Mouse (Mus musculus) limb, embryonic 13.5 days (tissue): Measurements from ENCODE around the gene Pdxdc1. TPM values are rescaled to one million over a fixed set of nuclear protein-coding genes. Genes with fewer than 3 reads are reported as not detected.
A peak's percentile ranks its signal among the peaks of the same experiment; 100 is the strongest.

Experiments used
- ATAC-seq: fragments of 200-750 bp; cut with Nextera tagmentation; 2 replicates; pipeline ENCODE4 v1.8.0; 2017; ENCODE audit warnings: low read depth, moderate number of reproducible peaks, moderate TSS enrichment; ENCODE audit not compliant: low FRiP score
- H3K27ac ChIP-seq: fragments of 300-500 bp; sonication (generic); 2 replicates; pipeline ENCODE4 v1.5.1; 2015; ENCODE audit warnings: inconsistent platforms, mild to moderate bottlenecking, moderate library complexity
- H3K27me3 ChIP-seq: fragments of 300-500 bp; sonication (generic); 2 replicates; pipeline ENCODE4 v1.6.1; 2015; ENCODE audit warnings: mild to moderate bottlenecking, inconsistent platforms
- H3K36me3 ChIP-seq: fragments of 300-500 bp; sonication (generic); 2 replicates; pipeline ENCODE4 v1.6.1; 2015; ENCODE audit warnings: inconsistent platforms, mild to moderate bottlenecking, moderate library complexity
- H3K4me1 ChIP-seq: fragments of 300-500 bp; sonication (generic); 2 replicates; pipeline ENCODE4 v1.6.1; 2015; ENCODE audit warnings: inconsistent platforms
- H3K4me2 ChIP-seq: fragments of 300-500 bp; sonication (generic); replicated peaks from 2 replicates; pipeline ENCODE4 v1.6.1; 2015; ENCODE audit warnings: inconsistent platforms, mild to moderate bottlenecking, moderate library complexity
- H3K4me3 ChIP-seq: fragments of 300-500 bp; sonication (generic); 2 replicates; pipeline ENCODE4 v1.5.1; 2015; ENCODE audit warnings: moderate library complexity, mild to moderate bottlenecking, inconsistent platforms
- H3K9ac ChIP-seq: fragments of 300-500 bp; sonication (generic); 2 replicates; pipeline ENCODE4 v1.6.1; 2015; ENCODE audit warnings: mild to moderate bottlenecking, inconsistent platforms
- H3K9me3 ChIP-seq: fragments of 300-500 bp; sonication (generic); 2 replicates; pipeline ENCODE4 v1.6.1; 2016; ENCODE audit warnings: inconsistent platforms
- WGBS: fragments of 180-500 bp; shearing (Covaris S2); methylation state at CpG from one replicate; pipeline ENCODE4 v1.1.7; 2015; 5-methylcytosine and 5-hydroxymethylcytosine counted together
- polyA plus RNA-seq: library from polyadenylated mRNA; unstranded; fragments of >200 nt; fragmentation: Nextera tagmentation; extraction: Ambion mirVana; gene quantifications from 2 replicates; pipeline ENCODE4 v1.2.1, GENCODE M21; 2015

Gene Pdxdc1
- polyA plus RNA-seq, 1 experiment from 2014 or later: 110 TPM

DNA sequence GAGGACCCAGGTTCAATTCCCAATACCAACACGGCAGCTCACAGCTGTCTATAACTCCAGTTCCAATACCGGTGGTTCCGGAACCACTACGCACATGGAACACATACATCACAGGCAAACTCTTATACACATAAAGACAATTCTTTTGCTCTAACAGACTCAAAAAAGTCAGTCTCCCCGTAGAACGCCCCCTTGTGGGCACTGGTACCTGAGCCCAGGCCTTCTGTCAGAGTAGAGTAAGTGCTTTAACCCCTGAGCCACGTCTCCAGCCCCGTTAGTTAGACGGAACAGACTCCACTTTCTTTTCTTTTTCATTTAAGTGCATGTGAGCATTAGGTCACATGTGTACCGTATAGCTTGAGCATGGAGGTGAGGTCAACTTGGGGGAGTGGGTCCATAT, 72.5 kb downstream of the Pdxdc1 start:
- peaks cover 11% of the 10 kb centered on the region; the same call in 1 of the 2 replicates for H3K4me1 ChIP-seq
- 85% methylated on average over 10 of the region's 10 CpGs for WGBS
- no peak overlapping the region for H3K9ac ChIP-seq
- no peak for ATAC-seq
- no peaks in the 10 kb centered on the region for H3K27me3 ChIP-seq
- H3K27ac ChIP-seq: no peak overlapping the region
- H3K4me2 ChIP-seq: no peak overlapping the region
- H3K36me3 ChIP-seq: peaks cover 84% of the 10 kb centered on the region
- no peaks in the 10 kb centered on the region for H3K9me3 ChIP-seq
- no peak overlapping the region for H3K4me3 ChIP-seq

DNA sequence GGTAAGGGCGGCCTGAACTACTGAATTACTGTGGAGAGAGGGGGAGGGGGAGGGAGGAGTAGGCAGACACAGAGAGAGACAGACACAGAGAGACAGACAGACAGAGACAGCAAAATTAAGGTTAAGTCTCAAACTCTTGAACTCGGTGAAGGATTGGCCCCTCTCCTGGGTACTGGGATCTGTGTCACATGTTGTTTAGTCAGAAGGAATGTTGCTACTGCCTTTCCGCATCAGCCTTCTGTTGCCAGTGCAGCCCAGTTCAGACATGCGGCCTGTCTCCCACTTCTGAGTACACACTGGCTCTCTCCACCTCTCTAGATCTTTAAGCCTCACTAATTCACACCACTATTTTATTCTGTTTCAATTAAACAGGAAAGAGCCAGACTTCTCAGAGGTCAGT, 76.4 kb downstream of the Pdxdc1 start:
- H3K4me3 ChIP-seq: no peak overlapping the region
- 83% methylated on average over 4 of the region's 4 CpGs for WGBS
- no peak for ATAC-seq
- H3K27me3 ChIP-seq: no peaks in the 10 kb centered on the region
- H3K4me1 ChIP-seq: peaks cover 24% of the 10 kb centered on the region
- H3K36me3 ChIP-seq: peaks cover 53% of the 10 kb centered on the region
- H3K9ac ChIP-seq: no peak overlapping the region
- H3K4me2 ChIP-seq: no peak overlapping the region
- H3K27ac ChIP-seq: no peak overlapping the region
- no peaks in the 10 kb centered on the region for H3K9me3 ChIP-seq

DNA sequence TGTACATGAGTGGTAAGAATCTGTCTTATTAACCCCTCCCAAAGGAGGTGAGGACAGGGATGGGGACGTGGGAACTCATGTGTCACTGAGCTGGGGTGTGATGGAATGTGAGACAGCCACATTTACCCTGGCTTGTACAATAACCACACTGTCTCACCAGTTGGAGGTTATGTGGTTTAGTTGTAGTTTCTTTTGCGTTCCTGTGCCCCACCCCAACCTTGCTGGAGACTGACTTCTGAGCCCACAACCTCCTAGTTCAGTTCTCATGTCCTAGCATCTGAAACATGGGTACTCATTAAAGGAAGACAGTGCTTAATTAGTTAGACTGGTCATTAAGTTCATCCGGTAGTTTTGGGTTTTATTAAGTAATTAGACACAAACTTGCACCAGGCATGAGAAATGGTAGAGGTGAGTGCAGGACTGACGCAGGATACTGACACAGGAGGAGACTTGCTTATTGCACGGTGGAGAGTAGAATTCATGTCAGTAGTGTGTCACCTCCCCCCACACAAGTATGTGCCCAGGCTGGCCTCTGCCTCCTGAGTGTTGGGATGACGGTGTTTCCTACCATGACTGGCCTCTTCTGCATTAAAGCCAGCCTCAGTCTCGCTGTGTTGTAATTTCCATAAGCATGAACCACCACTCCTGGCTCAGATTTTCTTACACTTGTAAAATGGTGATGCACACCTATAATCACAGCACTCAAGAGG, 77.0 kb downstream of the Pdxdc1 start:
- Histone ChIP-seq H3K36me3 (peaks cover 48% of the 10 kb centered on the region), H3K27ac (no peak overlapping the region), H3K4me2 (no peak overlapping the region), H3K4me3 (no peak overlapping the region), H3K9ac (no peak overlapping the region), H3K4me1 (peaks cover 26% of the 10 kb centered on the region), H3K9me3 (no peaks in the 10 kb centered on the region), H3K27me3 (no peaks in the 10 kb centered on the region)
- WGBS: 60% methylated on average over 7 of the region's 7 CpGs
- ATAC-seq: no peak

DNA sequence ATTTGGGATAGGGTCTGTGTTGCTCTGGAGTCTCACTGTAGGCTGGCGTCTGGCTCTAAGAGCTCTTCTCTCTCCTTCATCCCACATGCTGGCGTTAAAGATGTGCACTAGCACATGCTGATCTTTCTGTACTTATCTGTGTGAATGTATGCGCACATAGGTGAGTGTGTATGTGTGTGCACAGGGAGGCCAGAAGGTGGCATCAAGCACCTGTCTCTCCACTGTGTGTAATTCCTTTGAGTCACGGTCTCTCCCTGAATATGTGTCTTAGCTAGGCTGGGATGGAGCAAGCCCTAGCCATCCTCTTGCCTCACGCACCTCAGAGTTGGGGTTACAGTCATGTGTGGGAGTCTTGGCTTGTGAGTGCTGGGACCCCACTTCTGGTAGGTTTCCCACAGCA, 82.2 kb downstream of the Pdxdc1 start:
- Histone ChIP-seq H3K27me3 (no peaks in the 10 kb centered on the region), H3K27ac (no peak overlapping the region), H3K4me2 (peak overlapping the region; percentile 78), H3K4me3 (0 out of 2 replicates have a peak overlapping the region, but pooled peaks have one; percentile 82), H3K9me3 (no peaks in the 10 kb centered on the region), H3K36me3 (peaks cover 19% of the 10 kb centered on the region), H3K9ac (no peak overlapping the region), H3K4me1 (peaks cover 36% of the 10 kb centered on the region)
- 98% methylated on average over 5 of the region's 5 CpGs for WGBS
- no peak for ATAC-seq

DNA sequence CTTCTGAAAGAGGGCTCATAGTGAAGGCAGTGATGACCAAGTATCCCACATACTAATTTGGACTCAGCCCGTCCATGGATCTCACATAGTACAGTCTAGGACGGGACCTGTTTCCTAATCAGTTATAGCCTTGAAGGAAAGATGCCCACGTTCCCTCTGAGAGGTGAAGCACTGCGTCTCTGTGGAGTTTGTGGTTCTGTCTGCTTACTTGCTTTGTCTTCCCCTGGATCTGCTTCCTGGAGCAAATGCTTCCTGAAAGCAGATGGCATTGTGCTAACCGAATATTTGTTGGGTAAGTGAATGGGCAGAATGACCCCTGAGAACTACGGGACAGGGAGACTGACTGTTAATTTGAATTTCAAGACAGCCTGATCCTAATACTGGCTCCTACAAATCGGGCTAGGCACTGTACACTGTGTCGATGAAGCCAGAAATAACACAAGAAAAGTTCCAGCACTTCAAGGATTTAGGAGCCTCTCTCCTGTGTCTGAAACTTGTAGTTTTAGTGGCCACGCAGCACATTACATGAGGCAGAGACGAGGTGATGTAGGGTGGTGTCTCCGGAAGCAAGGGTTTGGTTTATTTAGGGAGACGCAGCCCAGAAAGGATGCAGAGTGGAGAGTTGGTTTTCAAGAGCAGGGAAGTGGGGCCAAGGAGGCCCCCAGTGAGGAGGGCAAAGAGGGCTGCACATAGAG, 83.0 kb downstream of the Pdxdc1 start:
- H3K9me3 ChIP-seq: no peaks in the 10 kb centered on the region
- 35% methylated on average over 12 of the region's 12 CpGs for WGBS
- H3K4me1 ChIP-seq: peaks cover 32% of the 10 kb centered on the region
- H3K27me3 ChIP-seq: no peaks in the 10 kb centered on the region
- peak overlapping the region; percentile 82 for H3K4me3 ChIP-seq
- peak overlapping the region; percentile 78 for H3K4me2 ChIP-seq
- peaks cover 26% of the 10 kb centered on the region for H3K36me3 ChIP-seq
- H3K27ac ChIP-seq: peak overlapping the region; percentile 69
- no peak for ATAC-seq
- H3K9ac ChIP-seq: peak overlapping the region; percentile 89

DNA sequence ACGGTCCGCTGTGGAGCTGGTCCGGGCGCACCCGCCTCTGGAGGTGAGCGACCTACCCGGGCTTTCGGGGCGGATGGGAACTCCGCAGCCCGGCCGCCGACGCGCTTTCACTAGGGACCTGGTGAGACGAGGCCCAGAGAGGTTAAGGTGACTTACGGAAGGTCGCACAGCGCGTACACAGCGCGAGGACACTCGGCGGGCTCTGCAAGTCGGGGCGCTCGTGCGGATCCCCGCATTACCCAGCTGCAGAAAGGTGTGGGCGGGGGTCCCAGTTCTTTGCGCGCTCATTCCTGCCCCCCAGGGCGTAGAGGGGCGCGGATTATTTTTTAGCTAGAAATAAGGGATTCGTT, 83.6 kb downstream of the Pdxdc1 start:
- Histone ChIP-seq H3K4me3 (peak overlapping the region; percentile 82), H3K4me2 (peak overlapping the region; percentile 78), H3K9ac (peak overlapping the region; percentile 89), H3K4me1 (peaks cover 32% of the 10 kb centered on the region), H3K36me3 (peaks cover 29% of the 10 kb centered on the region), H3K9me3 (no peaks in the 10 kb centered on the region), H3K27ac (peak overlapping the region; percentile 69), H3K27me3 (no peaks in the 10 kb centered on the region)
- 0% methylated on average over 36 of the region's 36 CpGs for WGBS
- ATAC-seq: peak; percentile 52

DNA sequence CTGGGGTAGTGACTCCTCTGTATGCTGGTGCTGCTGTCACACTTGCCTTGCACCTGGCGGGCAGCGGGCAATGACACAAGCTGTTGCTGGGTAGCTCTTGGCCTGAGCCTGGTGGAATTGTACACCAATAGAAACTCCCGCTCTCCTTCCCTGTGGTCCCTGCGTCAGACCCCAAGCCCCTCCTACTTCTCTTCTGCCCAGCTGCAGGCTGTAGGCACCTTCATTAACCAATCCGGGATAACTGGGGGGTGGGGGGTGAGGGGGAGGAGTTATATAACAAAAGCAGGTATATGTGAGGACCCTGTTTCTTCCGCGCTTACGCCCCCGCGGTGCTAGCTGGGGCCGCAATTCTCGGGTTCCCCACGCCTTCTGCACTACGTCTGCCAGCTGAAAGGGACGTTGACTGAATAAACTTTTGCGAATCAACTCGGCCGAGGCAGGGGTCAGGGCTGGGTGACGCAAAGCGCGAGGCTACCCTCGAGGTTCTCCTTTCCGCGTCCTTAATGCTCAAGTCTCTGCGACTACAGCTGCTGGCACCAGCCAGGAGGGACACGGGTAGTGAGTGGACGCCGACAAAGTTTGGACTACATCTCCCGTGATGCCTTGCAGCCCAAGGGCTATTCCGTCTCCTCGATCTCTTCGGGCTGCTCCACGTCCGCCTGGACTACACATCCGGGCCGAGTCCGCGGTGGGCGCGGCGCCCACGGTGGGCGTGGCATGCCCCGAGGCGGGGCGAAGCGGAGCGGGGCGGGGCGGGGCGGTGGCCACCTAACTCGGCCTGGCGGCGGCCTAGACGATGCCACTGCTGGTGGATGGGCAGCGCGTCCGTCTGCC, 84.2 kb downstream of the Pdxdc1 start, which contains the start of gene Ntan1:
Ntan1 (plus strand) TSS at position 286 of the 834 bp plus-strand sequence.
- peak within 1 kb of the TSS; percentile 98 for H3K27ac ChIP-seq
- peak within 1 kb of the TSS; percentile 82 for H3K4me3 ChIP-seq
- no peaks in the 10 kb centered on the region for H3K27me3 ChIP-seq
- peak within 1 kb of the TSS; percentile 89 for H3K9ac ChIP-seq
- ATAC-seq: peak; percentile 97
- WGBS: under 1% methylated on average over 58 of the region's 58 CpGs
- H3K4me2 ChIP-seq: peak within 1 kb of the TSS; percentile 78
- H3K36me3 ChIP-seq: peaks cover 30% of the 10 kb centered on the region
- H3K4me1 ChIP-seq: peaks cover 32% of the 10 kb centered on the region
- no peaks in the 10 kb centered on the region for H3K9me3 ChIP-seq

DNA sequence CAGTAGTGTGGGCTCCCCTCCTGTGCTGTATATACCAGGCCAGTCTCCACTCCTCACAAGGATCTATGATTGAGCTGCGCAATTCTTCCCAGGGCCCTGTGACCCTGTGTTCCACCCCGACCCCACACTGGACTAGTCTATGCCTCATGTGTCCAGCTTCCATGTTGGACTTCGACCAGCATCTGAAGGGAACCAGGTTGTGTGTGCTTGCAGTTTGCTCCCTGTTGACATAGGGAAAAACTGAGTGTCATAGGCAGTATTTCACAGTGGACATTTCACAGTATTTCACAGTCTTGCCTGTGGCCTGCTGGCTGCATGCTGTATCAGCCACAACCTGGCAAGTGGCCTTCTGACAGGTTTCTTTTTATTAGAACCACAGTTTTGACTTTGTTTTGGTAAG, 89.7 kb downstream of the Pdxdc1 start:
- Histone ChIP-seq H3K27me3 (no peaks in the 10 kb centered on the region), H3K4me2 (no peak overlapping the region), H3K4me3 (no peak overlapping the region), H3K9ac (no peak overlapping the region), H3K4me1 (peaks cover 3% of the 10 kb centered on the region), H3K36me3 (peaks cover 80% of the 10 kb centered on the region), H3K27ac (no peak overlapping the region), H3K9me3 (no peaks in the 10 kb centered on the region)
- no peak for ATAC-seq
- WGBS: 94% methylated on average over 3 of the region's 3 CpGs

DNA sequence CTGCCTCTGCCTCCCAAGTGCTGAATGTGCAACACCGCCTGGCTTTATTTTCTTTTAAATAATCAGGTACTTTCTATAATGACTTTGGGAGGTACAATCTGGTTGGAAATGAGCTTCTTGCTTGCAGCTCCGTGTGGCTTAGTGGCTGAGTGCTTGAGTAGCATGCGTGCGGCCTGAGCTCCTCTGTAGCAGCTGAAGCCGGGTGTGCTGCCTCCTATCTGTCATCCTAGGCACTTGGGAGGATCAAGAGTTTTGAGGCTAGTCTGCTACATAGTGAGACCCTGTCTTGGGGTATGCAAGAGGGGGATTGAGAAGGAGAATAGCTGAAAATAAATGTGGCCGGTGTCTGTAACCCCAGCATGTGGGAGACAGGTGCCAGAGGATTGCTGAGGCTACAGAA, 90.8 kb downstream of the Pdxdc1 start:
- Histone ChIP-seq H3K36me3 (peaks cover 89% of the 10 kb centered on the region), H3K4me3 (no peak overlapping the region), H3K4me2 (no peak overlapping the region), H3K4me1 (no peaks in the 10 kb centered on the region), H3K27ac (no peak overlapping the region), H3K9me3 (no peaks in the 10 kb centered on the region), H3K27me3 (no peaks in the 10 kb centered on the region), H3K9ac (no peak overlapping the region)
- no peak for ATAC-seq
- WGBS: 93% methylated on average over 6 of the region's 6 CpGs

DNA sequence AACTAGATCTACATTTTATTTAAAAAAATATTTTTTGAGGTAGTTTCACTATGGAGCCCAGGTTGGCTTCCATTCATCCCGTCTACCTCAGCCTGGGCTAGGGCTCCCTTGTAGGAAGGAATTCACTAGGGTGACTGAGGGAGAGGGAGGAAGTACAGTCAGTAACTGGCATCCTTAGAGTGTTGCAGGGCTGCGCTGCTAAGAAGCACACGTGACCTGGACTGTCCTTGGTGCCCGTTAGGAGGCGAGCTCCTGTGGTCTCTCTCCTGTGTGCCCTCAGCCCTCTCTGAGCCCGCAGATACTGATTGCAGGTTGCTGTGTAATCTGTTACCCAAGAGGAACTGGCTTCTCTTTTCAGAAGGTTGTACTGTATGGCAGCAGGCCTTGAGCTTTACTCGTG, 94.5 kb downstream of the Pdxdc1 start:
- Histone ChIP-seq H3K9me3 (no peaks in the 10 kb centered on the region), H3K4me2 (no peak overlapping the region), H3K27ac (no peak overlapping the region), H3K4me1 (no peaks in the 10 kb centered on the region), H3K9ac (no peak overlapping the region), H3K27me3 (no peaks in the 10 kb centered on the region), H3K36me3 (peaks cover 97% of the 10 kb centered on the region), H3K4me3 (no peak overlapping the region)
- ATAC-seq: no peak
- WGBS: 91% methylated on average over 7 of the region's 7 CpGs

DNA sequence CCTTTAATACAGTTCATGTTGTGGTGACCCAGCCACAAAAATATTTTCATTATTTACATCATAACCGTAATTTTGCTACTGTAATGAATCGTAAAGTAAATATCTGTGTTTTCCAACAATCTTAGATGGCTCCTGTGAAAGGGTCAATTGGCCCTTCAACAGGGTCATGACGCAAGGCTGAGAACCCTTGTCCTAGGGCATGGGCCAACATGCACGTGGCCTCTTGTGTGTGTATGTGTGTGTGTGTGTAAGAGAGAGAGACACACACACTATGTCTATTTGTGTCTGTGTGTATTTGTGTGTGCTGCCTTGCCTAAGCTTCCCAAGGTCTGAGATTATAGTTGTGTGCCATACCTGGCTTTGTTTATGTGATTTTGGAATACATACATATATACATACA, 95.3 kb downstream of the Pdxdc1 start:
- Histone ChIP-seq H3K27ac (no peak overlapping the region), H3K27me3 (no peaks in the 10 kb centered on the region), H3K4me2 (no peak overlapping the region), H3K36me3 (peaks cover 95% of the 10 kb centered on the region), H3K4me3 (no peak overlapping the region), H3K4me1 (no peaks in the 10 kb centered on the region), H3K9me3 (no peaks in the 10 kb centered on the region), H3K9ac (no peak overlapping the region)
- 96% methylated on average over 4 of the region's 4 CpGs for WGBS
- no peak for ATAC-seq

DNA sequence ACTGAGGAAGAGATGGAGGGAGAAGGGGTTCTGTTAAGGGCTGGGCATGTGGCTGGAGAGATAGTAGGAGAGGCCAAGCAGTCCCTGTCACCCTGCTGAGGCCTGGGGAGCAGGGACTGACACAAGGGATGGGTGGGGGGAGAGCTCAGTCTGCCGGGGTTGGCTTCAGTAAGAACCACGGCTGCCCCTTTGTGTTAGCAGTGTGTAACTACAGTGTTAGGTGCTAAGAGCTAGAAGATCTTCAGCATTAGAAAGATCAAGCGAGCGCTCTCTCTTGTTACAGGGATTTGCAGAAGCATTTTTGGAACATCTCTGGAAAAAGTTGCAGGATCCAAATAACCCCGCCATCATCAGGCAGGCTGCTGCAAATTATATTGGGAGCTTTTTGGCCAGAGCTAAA, 98.3 kb downstream of the Pdxdc1 start:
- Histone ChIP-seq H3K27ac (no peak overlapping the region), H3K27me3 (no peaks in the 10 kb centered on the region), H3K36me3 (peaks cover 91% of the 10 kb centered on the region), H3K4me3 (no peak overlapping the region), H3K9ac (no peak overlapping the region), H3K9me3 (no peaks in the 10 kb centered on the region), H3K4me1 (no peaks in the 10 kb centered on the region), H3K4me2 (no peak overlapping the region)
- no peak for ATAC-seq
- 88% methylated on average over 5 of the region's 5 CpGs for WGBS
